Mouse (Mus musculus) hindbrain, embryonic 16.5 days (tissue): ENCODE data around the gene Lcn10. TPM values are rescaled to one million over a fixed set of nuclear protein-coding genes. Genes with fewer than 3 reads are reported as not detected.

Experiments
- ATAC-seq: fragments of 200-750 bp; cut with Nextera tagmentation; 2 replicates; pipeline ENCODE4 v1.8.0; 2017; ENCODE audit warnings: moderate TSS enrichment, moderate library complexity
- H3K27ac ChIP-seq: fragments of 300-500 bp; sonication (generic); 2 replicates; pipeline ENCODE4 v1.5.1; 2014; ENCODE audit warnings: low read depth, mild to moderate bottlenecking, control low read depth, low read length, moderate library complexity
- H3K27me3 ChIP-seq: fragments of 300-500 bp; sonication (generic); replicated peaks from 2 replicates; pipeline ENCODE4 v1.6.1; 2014; ENCODE audit warnings: low read length; ENCODE audit not compliant: control insufficient read depth, insufficient read depth
- H3K36me3 ChIP-seq: fragments of 300-500 bp; sonication (generic); 2 replicates; pipeline ENCODE4 v1.6.1; 2014; ENCODE audit warnings: mild to moderate bottlenecking, low read length, moderate library complexity, mixed read lengths; ENCODE audit not compliant: control insufficient read depth, insufficient read depth
- H3K4me1 ChIP-seq: fragments of 300-500 bp; sonication (generic); 2 replicates; pipeline ENCODE4 v1.6.1; 2014; ENCODE audit warnings: low read depth, low read length; ENCODE audit not compliant: control insufficient read depth, insufficient read depth
- H3K4me2 ChIP-seq: fragments of 300-500 bp; sonication (generic); 2 replicates; pipeline ENCODE4 v1.6.1; 2014; ENCODE audit warnings: mild to moderate bottlenecking, low read length, control low read depth, moderate library complexity
- H3K4me3 ChIP-seq: fragments of 300-500 bp; sonication (generic); 2 replicates; pipeline ENCODE4 v1.5.1; 2014; ENCODE audit warnings: mild to moderate bottlenecking, low read length, control low read depth, moderate library complexity
- H3K9ac ChIP-seq: fragments of 300-500 bp; sonication (generic); 2 replicates; pipeline ENCODE4 v1.6.1; 2014; ENCODE audit warnings: low read depth, mild to moderate bottlenecking, control low read depth, low read length, moderate library complexity
- H3K9me3 ChIP-seq: fragments of 300-500 bp; sonication (generic); 2 replicates; pipeline ENCODE4 v1.6.1; 2014; ENCODE audit warnings: mild to moderate bottlenecking, low read length, moderate library complexity; ENCODE audit not compliant: control insufficient read depth
- WGBS: fragments of 180-500 bp; shearing (Covaris S2); extraction: QIAGEN DNeasy Blood & Tissue Kit; methylation state at CpG from one replicate; pipeline ENCODE4 v1.1.7; 2014; 5-methylcytosine and 5-hydroxymethylcytosine counted together
- polyA plus RNA-seq: library from polyadenylated mRNA; unstranded; fragments of >200 nt; fragmentation: Nextera tagmentation; extraction: Ambion mirVana; gene quantifications from 2 replicates; pipeline ENCODE4 v1.2.1, GENCODE M21; 2015

Lcn10 gene
- polyA plus RNA-seq, 1 experiment from 2014 or later, result not detected

DNA sequence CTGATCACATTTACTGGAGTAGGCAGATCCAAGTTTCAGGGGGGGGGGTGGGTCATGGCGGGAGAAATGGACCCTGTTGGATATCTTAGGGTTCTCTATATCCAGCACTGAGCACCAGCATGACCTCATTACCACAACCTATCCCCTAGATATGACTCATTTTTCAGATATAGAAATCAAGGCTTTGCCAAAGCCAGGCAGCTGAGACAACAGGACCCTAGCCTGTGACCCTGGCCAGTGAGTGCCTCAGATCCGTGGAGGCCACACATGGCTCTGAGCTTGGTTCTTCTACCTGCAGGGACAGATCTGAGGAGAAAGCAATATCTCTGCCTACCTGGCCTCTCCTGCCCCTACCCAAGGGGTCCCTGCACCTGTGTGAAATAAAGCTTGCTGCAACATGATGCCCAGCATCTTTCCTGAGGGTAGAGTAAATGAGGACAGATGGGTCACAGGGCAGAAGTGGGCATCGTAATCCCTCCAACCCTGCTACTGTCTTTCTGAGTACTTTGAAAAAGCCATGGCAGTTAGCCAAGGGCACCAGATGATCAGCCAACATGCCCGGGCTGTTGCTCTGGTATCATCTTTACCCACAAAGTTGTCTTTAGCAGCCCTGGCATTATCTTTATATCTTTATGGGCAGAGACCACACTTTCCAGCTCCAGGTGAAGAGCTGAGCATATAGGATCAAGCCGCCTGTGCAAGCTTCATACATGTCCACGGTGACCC, 21.1 kb upstream of the Lcn10 start:
- Histone ChIP-seq H3K4me3 (no peak overlapping the region), H3K27me3 (no peaks in the 10 kb centered on the region), H3K4me2 (no peak overlapping the region), H3K9me3 (no peaks in the 10 kb centered on the region), H3K9ac (no peak overlapping the region), H3K27ac (no peak overlapping the region), H3K4me1 (no peaks in the 10 kb centered on the region), H3K36me3 (no peaks in the 10 kb centered on the region)
- no peak for ATAC-seq
- WGBS, result 88% methylated on average over 6 of the region's 6 CpGs

DNA sequence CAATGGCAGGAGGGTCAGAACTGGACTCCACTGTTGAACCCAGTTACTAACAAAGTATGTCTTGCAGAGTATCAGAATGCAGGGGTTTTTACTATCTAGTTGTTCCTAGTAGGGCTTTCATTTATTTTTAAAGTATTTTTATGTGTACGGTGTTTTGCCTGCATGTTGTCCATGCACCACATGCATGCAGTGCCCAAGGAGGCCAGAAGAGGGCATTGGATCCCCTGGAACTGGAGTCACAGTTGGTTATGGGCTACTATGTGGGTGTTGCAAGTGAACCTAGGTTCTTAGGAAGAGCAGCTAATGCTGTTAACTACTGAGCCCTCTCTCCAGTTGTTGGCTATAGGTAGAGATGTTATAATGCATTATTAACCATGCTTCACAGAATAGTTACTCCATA, 19.0 kb upstream of the Lcn10 start:
- no peak for ATAC-seq
- Histone ChIP-seq H3K36me3 (no peaks in the 10 kb centered on the region), H3K27ac (no peak overlapping the region), H3K4me3 (no peak overlapping the region), H3K9me3 (no peaks in the 10 kb centered on the region), H3K27me3 (no peaks in the 10 kb centered on the region), H3K4me1 (no peaks in the 10 kb centered on the region), H3K4me2 (no peak overlapping the region), H3K9ac (no peak overlapping the region)
- 57% methylated on average over 1 of the region's 1 CpGs for WGBS

DNA sequence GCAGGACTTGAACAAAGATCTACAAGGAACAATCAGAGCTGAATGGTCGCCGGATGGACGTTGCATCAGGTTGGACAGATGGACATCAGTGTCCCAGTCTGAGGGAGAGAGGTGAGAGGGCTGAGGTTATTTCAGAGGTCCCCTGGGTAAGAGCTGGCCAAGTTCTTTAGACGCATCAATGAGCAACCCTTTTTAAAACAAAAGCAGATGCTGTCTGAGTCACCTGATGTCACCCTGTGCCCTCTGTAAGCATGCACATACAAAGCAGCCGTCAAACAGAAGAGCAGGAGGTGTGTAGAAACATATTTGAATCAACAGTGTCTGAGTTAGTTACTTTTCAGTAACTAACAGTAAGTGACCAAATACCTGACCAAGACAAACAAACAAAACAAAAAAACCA, 18.4 kb upstream of the Lcn10 start:
- no peak for ATAC-seq
- H3K36me3 ChIP-seq, result no peaks in the 10 kb centered on the region
- H3K4me1 ChIP-seq, result no peaks in the 10 kb centered on the region
- H3K27me3 ChIP-seq, result no peaks in the 10 kb centered on the region
- no peak overlapping the region for H3K27ac ChIP-seq
- H3K4me2 ChIP-seq, result no peak overlapping the region
- WGBS, result 72% methylated on average over 5 of the region's 5 CpGs
- no peaks in the 10 kb centered on the region for H3K9me3 ChIP-seq
- H3K9ac ChIP-seq, result no peak overlapping the region
- no peak overlapping the region for H3K4me3 ChIP-seq

DNA sequence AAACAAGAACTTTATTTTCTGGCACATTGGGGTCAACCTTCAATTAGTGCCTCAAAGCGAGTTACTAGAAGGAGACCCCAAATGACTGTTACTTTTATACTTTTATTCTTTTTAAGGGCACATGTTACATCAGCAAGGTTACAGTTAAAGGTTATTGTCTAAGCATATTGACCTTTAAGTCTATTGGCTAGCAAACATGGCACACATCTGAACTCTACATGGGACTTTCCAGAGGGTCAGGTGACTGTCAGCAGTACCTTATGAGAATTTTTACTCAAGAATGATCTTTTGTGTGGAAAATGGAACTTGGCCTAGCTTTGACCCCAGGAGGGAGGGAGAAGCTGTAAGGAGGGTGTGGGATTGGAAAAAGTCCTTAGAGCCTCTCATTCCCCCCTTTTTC, 16.0 kb upstream of the Lcn10 start:
- 81% methylated on average over 1 of the region's 1 CpGs for WGBS

DNA sequence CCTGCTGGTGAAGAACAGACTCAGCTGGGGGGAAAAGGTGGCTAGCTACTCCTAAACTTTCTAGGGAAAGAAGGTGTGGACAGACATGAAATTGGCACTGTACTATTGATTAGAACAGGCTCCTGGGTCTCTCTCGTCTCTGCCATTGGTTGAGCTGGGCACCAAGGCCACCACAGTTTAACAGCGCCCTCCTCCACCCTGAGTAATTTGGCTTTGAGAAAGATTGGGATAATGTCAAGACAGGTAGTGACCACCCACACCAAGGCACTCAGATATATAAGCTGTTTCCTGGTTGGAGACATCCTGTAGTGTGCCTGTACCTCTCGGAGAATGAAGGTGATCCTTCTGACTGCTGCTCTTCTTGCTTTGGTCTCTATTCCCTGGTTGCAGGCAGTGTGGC, 6.0 kb upstream of the Lcn10 start, which contains the start of gene Lcn6:
TSS of gene Lcn6 (plus strand) at position 301 of the 400 bp plus-strand sequence.
- no peak for ATAC-seq
- Histone ChIP-seq H3K4me1 (no peaks in the 10 kb centered on the region), H3K36me3 (no peaks in the 10 kb centered on the region), H3K9ac (no peak within 1 kb of the TSS), H3K9me3 (no peaks in the 10 kb centered on the region), H3K4me2 (no peak within 1 kb of the TSS), H3K4me3 (no peak within 1 kb of the TSS), H3K27ac (no peak within 1 kb of the TSS), H3K27me3 (no peaks in the 10 kb centered on the region)
- WGBS, result 95% methylated on average over 3 of the region's 3 CpGs

More for the DNA sequence above, 16.0 kb upstream of the Lcn10 start:
- H3K36me3 ChIP-seq, result no peaks in the 10 kb centered on the region
- no peak overlapping the region for H3K4me3 ChIP-seq
- no peak for ATAC-seq
- H3K4me2 ChIP-seq, result no peak overlapping the region
- no peak overlapping the region for H3K9ac ChIP-seq
- H3K27ac ChIP-seq, result no peak overlapping the region
- no peaks in the 10 kb centered on the region for H3K4me1 ChIP-seq
- H3K9me3 ChIP-seq, result no peaks in the 10 kb centered on the region
- no peaks in the 10 kb centered on the region for H3K27me3 ChIP-seq

DNA sequence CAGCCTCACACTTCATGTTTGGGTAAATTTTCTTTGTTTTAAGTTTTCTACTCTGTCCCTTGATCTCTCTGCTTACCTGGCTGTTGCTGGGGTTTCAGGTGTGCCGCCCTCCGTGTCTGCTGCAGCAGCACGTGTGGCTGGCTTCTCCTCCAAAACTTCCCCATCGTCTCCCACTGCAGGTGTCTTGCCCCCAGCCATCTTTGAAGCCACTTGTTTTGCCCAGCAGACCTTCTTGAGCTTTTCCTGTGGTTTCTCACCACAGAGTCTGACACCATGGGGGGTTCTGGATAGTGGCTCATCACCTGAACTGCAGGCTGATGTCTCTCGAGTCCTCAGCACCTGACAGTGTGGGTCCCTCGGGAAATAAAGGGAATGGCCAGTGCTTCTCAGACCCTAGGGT, 3.0 kb upstream of the Lcn10 start:
- Histone ChIP-seq H3K36me3 (no peaks in the 10 kb centered on the region), H3K4me3 (no peak overlapping the region), H3K4me1 (no peaks in the 10 kb centered on the region), H3K27ac (no peak overlapping the region), H3K27me3 (no peaks in the 10 kb centered on the region), H3K9me3 (no peaks in the 10 kb centered on the region), H3K9ac (no peak overlapping the region), H3K4me2 (no peak overlapping the region)
- WGBS, result 85% methylated on average over 6 of the region's 6 CpGs
- no peak for ATAC-seq

DNA sequence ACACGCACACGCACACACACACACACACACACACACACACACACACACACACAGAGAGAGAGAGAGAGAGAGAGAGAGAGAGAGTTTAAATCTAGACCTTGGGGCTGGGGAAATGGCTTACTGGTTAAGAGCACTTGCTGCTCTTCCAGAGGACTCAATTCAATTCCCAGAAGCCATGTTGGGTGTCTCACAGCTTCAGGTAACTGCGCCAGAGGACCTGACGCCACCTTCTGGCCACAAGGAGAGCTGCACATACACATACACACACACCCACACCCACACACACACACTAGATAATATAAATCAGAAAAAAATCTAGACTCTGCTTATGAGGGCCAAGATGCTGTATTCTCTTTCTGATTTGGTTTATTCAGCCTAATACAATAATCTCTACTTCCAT, 4.4 kb downstream of the Lcn10 start:
- ATAC-seq, result no peak
- Histone ChIP-seq H3K4me3 (no peak overlapping the region), H3K4me2 (no peak overlapping the region), H3K9ac (no peak overlapping the region), H3K36me3 (no peaks in the 10 kb centered on the region), H3K9me3 (no peaks in the 10 kb centered on the region), H3K27me3 (no peaks in the 10 kb centered on the region), H3K4me1 (no peaks in the 10 kb centered on the region), H3K27ac (no peak overlapping the region)
- WGBS, result 79% methylated on average over 4 of the region's 4 CpGs

DNA sequence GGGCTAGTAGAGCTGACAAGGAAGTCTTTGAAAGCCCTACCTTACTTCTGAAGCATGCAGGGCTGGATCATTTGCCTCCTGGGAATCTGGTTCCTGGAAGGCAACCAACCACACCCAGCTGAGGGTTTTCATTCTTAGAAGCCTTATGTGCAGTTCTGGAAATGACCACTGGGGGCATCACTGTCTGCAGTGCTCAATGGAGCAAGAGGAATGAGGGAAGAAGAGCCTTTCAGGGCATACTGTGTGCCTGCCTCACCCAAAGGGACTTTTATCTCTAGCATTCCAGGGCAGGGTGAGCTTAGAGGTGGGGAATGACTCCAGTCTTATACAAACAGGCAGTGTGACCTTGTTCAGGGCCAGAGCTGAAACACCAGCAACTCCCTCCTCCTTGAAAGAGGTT, 12.1 kb downstream of the Lcn10 start:
- no peaks in the 10 kb centered on the region for H3K9me3 ChIP-seq
- no peaks in the 10 kb centered on the region for H3K4me1 ChIP-seq
- ATAC-seq, result no peak
- no peaks in the 10 kb centered on the region for H3K27me3 ChIP-seq
- H3K4me3 ChIP-seq, result no peak overlapping the region
- no peaks in the 10 kb centered on the region for H3K36me3 ChIP-seq
- H3K9ac ChIP-seq, result no peak overlapping the region
- no peak overlapping the region for H3K4me2 ChIP-seq
- H3K27ac ChIP-seq, result no peak overlapping the region

DNA sequence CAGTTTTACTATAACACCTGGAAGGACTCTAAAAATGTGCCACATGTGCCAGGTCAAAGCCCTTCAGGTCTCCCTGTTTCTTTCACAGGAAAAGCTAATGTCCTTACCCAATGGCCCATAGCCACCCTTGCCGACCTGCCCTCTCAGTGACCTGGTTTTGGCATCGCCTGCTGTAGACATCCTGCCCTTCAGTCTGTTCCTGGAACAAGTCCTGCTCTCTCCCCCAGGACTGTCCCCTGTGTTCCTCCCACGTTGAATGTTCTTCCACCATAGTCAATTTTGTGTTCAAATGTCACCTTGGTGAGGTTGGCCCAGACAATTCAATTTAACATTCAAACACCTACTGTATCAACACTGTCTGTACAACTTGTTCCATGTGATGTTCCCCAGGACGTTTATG, 14.4 kb downstream of the Lcn10 start:
- Histone ChIP-seq H3K4me3 (no peak overlapping the region), H3K4me2 (no peak overlapping the region), H3K27me3 (no peaks in the 10 kb centered on the region), H3K4me1 (no peaks in the 10 kb centered on the region), H3K9ac (no peak overlapping the region), H3K27ac (no peak overlapping the region), H3K9me3 (no peaks in the 10 kb centered on the region), H3K36me3 (no peaks in the 10 kb centered on the region)
- WGBS, result 68% methylated on average over 4 of the region's 4 CpGs
- no peak for ATAC-seq

DNA sequence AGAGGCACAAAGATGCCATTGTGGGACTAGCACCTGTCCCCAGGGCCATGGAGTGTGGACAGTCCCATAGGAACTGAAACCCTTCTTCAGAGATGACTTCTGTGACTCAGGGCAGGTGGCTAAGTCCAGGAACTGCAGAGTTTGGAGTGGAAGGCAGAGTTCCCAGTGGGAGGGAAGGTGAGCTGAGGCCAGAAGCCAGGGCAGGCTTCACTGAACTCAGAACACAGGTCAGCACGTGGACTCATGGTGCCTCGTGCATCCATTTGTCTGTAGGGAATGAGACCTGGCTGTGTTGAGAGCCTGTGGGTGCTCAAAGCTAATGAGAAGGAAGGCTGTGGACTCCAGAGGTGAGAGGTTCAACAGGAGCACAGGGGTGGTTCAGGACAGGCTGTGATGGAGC, 16.2 kb downstream of the Lcn10 start:
- H3K4me2 ChIP-seq, result no peak overlapping the region
- H3K4me3 ChIP-seq, result no peak overlapping the region
- no peaks in the 10 kb centered on the region for H3K9me3 ChIP-seq
- no peaks in the 10 kb centered on the region for H3K27me3 ChIP-seq
- H3K36me3 ChIP-seq, result no peaks in the 10 kb centered on the region
- H3K9ac ChIP-seq, result no peak overlapping the region
- 87% methylated on average over 2 of the region's 2 CpGs for WGBS
- H3K27ac ChIP-seq, result no peak overlapping the region
- ATAC-seq, result no peak
- H3K4me1 ChIP-seq, result no peaks in the 10 kb centered on the region
